Mouse (Mus musculus) urinary bladder, postnatal 14 days (tissue): Measurements from ENCODE around the gene Wnt1.
A peak's percentile ranks its signal among the peaks of the same experiment; 100 is the strongest.
"Not testable (repeated sequence)": the region's sequence is repeated elsewhere in the genome, so short reads cannot be mapped to it uniquely, and the experiment has no call there.

Source experiments
- DNase-seq: peaks from one replicate; pipeline ENCODE4 v3.0.0; 2021; ENCODE audit warnings: low spot score

Wnt1 gene

GRCm38 (mm10) chr15:98806071-98806808 lies 16.6 kb downstream of the Wnt1 start:
- no peak for DNase-seq

GRCm38 (mm10) chr15:98806809-98807770 lies 17.4 kb downstream of the Wnt1 start:
- no peak for DNase-seq

GRCm38 (mm10) chr15:98807895-98808650 lies 18.4 kb downstream of the Wnt1 start:
- no peak for DNase-seq

- no peak for DNase-seq
Measured at GRCm38 (mm10) chr15:98808651-98809134, 19.0 kb downstream of the Wnt1 start.

GRCm38 (mm10) chr15:98809390-98809789 lies 19.7 kb downstream of the Wnt1 start, which contains the start of gene Ddn:
Ddn (minus strand) TSS chr15:98809490.
- no peak for DNase-seq

GRCm38 (mm10) chr15:98810212-98810611 lies 20.6 kb downstream of the Wnt1 start:
- not testable (repeated sequence) for DNase-seq

GRCm38 (mm10) chr15:98812741-98813424 lies 23.2 kb downstream of the Wnt1 start:
- no peak for DNase-seq

- no peak for DNase-seq
Measured at GRCm38 (mm10) chr15:98818171-98818570, 28.5 kb downstream of the Wnt1 start.

- DNase-seq: no peak
Measured at GRCm38 (mm10) chr15:98820937-98821336, 31.3 kb downstream of the Wnt1 start.

GRCm38 (mm10) chr15:98821403-98821802 lies 31.7 kb downstream of the Wnt1 start:
- no peak for DNase-seq

- DNase-seq: no peak
Measured at GRCm38 (mm10) chr15:98822147-98822546, 32.5 kb downstream of the Wnt1 start.

- DNase-seq: no peak
Measured at GRCm38 (mm10) chr15:98823434-98823833, 33.8 kb downstream of the Wnt1 start.

GRCm38 (mm10) chr15:98827611-98828011 lies 38.0 kb downstream of the Wnt1 start:
- no peak for DNase-seq

- DNase-seq: peak; percentile 97
Measured at GRCm38 (mm10) chr15:98830736-98831683, 41.4 kb downstream of the Wnt1 start, which contains the start of gene Prkag1. Prkag1 (minus strand) TSS chr15:98831521.

- DNase-seq: no peak
Measured at GRCm38 (mm10) chr15:98831684-98832035, 42.0 kb downstream of the Wnt1 start.

GRCm38 (mm10) chr15:98832161-98833058 lies 42.8 kb downstream of the Wnt1 start:
- no peak for DNase-seq

- no peak for DNase-seq
Measured at GRCm38 (mm10) chr15:98833281-98833680, 43.6 kb downstream of the Wnt1 start.

GRCm38 (mm10) chr15:98834059-98834458 lies 44.4 kb downstream of the Wnt1 start:
- DNase-seq: no peak

GRCm38 (mm10) chr15:98835291-98835690 lies 45.6 kb downstream of the Wnt1 start:
- DNase-seq: no peak
